Mouse (Mus musculus) G1E-ER4 (cell line): Measurements from ENCODE around the gene Ccdc24. TPM values are rescaled to one million over a fixed set of nuclear protein-coding genes. Genes with fewer than 3 reads are reported as not detected.

Source experiments
- GATA1 ChIP-seq: IDR thresholded peaks from one replicate; pipeline ENCODE4 v1.8.0; 2012; ENCODE audit warnings: low read length, inconsistent platforms
- polyA plus RNA-seq: library from polyadenylated mRNA; stranded (reverse); fragments of >175 nt; gene quantifications from 2 replicates; pipeline ENCODE4 v1.2.3, GENCODE M21; 2012

Ccdc24 gene
- polyA plus RNA-seq, 1 experiment = not detected

GRCm38 (mm10) chr4:117904094-117904493 is 31.7 kb upstream of the Ccdc24 start:
- TF ChIP-seq GATA1 = no peak

- TF ChIP-seq GATA1 = no peak
These were observed 25.8 kb upstream of the Ccdc24 start for GRCm38 (mm10) chr4:117898111-117898510.

DNA sequence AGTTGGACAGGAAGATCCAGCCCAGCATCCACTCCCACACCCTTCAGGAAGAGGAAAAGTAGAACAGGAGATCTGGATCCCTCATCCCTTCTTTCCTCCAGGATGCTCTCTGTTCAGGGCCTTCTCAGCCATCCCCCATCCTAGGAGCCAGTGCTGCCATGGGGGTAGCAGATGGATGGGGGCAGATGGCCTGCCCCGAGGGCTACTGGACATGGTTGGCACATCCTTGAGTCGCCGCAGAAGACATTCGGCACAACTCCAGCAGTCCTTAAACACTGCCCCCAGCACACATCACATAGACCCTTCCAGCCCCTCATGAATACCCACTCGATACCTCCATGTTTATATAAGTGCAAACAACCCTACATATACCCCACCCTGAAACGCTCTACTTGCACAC is 23.7 kb upstream of the Ccdc24 start:
- TF ChIP-seq GATA1 = no peak

DNA sequence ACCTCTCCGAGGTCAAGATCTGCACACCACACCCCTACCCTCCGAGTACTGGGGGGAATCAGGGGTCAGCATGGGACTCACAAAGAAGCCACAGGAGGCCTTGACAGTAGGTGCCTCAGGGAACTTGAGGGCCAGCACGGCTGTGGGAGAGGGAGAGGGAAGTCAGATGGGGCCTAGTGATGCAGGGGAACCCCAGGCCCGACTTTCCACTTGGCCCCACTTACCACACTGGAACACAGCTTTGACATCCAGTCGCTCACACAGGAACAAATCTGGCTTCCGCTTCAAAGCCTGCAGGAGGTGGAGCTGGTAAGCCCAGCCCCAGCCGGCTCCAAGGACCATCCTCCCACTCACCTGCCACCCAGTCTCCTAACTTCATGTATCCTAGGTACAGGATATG is 23.0 kb upstream of the Ccdc24 start:
- no peak for TF ChIP-seq GATA1

DNA sequence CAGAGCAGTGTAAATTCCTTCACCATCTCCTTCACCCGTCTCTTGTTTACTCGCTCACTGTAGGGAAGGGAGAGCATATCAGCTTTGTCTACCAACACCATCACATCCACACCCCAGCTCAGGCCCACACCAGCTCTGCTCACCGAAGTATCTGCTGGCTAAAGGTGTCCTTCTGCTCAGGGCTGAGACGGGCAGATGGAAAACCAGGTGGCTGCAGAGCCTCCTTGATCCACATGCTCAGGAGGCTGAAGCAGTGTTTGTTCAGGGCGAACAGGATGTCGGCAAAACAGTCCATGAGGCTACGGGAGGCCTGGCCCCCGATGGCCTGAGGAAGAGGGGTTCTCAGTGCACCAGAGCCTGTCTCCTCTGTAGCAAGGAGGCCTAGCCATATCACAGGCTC is 22.2 kb upstream of the Ccdc24 start:
- TF ChIP-seq GATA1 = no peak

- no peak for TF ChIP-seq GATA1
These were observed 21.0 kb upstream of the Ccdc24 start for GRCm38 (mm10) chr4:117893376-117893775.

DNA sequence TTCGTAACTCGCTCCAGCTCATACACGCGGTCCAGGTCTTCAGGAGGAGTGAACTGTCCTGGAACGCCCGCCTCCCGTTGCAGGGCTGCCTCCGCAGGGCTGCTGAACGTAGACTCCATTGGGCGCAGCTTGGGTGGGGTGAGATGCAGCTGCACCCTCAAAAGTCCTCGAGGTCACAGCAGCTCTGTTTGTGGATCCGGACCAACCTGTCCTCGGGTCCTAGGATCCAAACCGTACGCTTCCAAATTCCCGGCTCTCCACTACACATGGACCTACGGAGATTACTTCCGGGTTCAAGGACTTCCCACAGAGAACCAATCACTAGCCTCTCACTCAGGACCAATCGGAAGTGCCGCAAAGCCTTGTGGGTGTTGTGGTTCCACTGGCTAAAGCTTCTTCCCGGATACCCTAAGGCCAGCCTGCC is 19.4 kb upstream of the Ccdc24 start, which contains the start of gene Dph2:
Gene Dph2 (minus strand): TSS at position 295 of the 424 bp plus-strand sequence.
- no peak for TF ChIP-seq GATA1

GRCm38 (mm10) chr4:117890750-117891149 is 18.4 kb upstream of the Ccdc24 start:
- no peak for TF ChIP-seq GATA1

- TF ChIP-seq GATA1 = no peak
These were observed 17.7 kb upstream of the Ccdc24 start for GRCm38 (mm10) chr4:117890031-117890430.

DNA sequence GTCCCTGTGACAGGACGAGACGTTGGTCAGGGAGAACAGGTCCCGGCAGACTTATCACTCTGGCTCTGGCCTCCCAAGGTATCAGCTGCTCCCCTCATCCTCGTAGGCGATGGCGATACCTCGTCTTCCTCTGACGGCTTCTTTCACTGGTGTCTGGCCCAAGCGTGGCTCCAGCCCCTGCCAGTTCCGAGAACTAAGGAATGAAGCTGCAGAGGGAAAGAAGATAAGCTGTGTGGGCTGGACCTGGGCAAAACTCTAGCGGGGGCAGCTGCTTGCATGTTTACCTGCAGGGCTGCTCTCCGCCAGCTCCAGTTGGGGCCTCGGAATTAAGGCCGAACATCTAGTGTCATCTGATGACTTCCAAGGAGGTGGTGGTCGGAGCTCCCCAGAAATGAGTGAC is 17.1 kb upstream of the Ccdc24 start:
- TF ChIP-seq GATA1 = no peak

GRCm38 (mm10) chr4:117887920-117888319 is 15.6 kb upstream of the Ccdc24 start:
- TF ChIP-seq GATA1 = no peak

GRCm38 (mm10) chr4:117887133-117887532 is 14.8 kb upstream of the Ccdc24 start, which contains the start of gene Atp6v0b:
Gene Atp6v0b (minus strand): TSS chr4:117887333.
- TF ChIP-seq GATA1 = no peak

DNA sequence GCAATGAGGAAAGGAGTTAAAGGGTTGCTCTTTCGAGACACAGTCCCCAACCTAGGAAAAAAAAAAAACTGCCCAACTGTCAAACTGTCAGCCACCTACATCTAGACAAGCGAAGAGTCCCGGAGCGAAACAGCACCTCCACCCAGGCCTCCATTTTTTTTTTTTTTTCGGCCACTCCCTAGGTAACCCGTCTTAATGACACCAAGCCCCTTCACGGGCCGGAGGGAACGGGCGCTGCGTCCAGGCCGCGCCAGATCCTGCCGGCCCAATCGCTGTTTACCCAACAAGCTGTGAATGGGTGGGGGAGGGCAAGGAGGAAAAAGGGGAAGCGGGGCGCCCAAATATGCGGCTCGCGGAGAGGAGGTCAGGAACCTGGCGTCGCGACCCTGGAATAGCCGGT is 14.3 kb upstream of the Ccdc24 start:
- TF ChIP-seq GATA1 = no peak

GRCm38 (mm10) chr4:117885994-117886393 is 13.6 kb upstream of the Ccdc24 start:
- TF ChIP-seq GATA1 = no peak

GRCm38 (mm10) chr4:117885093-117885492 is 12.7 kb upstream of the Ccdc24 start:
- no peak for TF ChIP-seq GATA1

- no peak for TF ChIP-seq GATA1
These were observed 11.8 kb upstream of the Ccdc24 start for GRCm38 (mm10) chr4:117884146-117884545.

- no peak for TF ChIP-seq GATA1
These were observed 10.6 kb upstream of the Ccdc24 start, which contains the start of gene B4galt2 for GRCm38 (mm10) chr4:117882701-117883691. Gene B4galt2 (minus strand): TSS chr4:117883487.
